9 mouse cellular contexts compared by ENCODE assay signal in genomic region chr8:47693119-47693518, GRCm38 (mm10). TPM values are rescaled to one million over a fixed set of nuclear protein-coding genes. Genes with fewer than 3 reads are reported as not detected.
DNase-seq lines count a peak whose midpoint lies in the region; TF ChIP-seq lines count a peak whose summit lies in the region.
"Had no signal": no experiment of that assay in that cellular context is flagged by ENCODE, and none has a peak within 500 bp of the region (broad histone marks: within the 10 kb centered on the region; RNA-seq: fewer than 3 reads in every experiment).

No protein-coding gene starts in this region.

- no peak overlapping the region for H3K4me2 ChIP-seq in CH12.LX (ENCODE audit: insufficient read depth, low read depth, poor library complexity, severe bottlenecking)
- H3K4me2 ChIP-seq: hindbrain, embryonic 15.5 days had no signal

- dilution Hi-C loops in CH12.LX (cut with MboI; ENCODE audit: extremely low pct_ligation_motif_present, extremely low pct_unique_long_range_greater_than_20kb, low sequenced_read_pairs), result no loop called here

- H3K27ac ChIP-seq in CH12.LX (ENCODE audit: insufficient read depth, low read depth), result no peak overlapping the region
- no peak overlapping the region for H3K27ac ChIP-seq in embryonic fibroblast, embryonic 13.5 days (ENCODE audit: insufficient read depth, low read length)
- H3K27ac ChIP-seq: hindbrain, embryonic 15.5 days had no signal

- no peaks in the 10 kb centered on the region for H3K36me3 ChIP-seq in CH12.LX (replicated peaks in 1 of 2; ENCODE audit: control insufficient read depth in 1 of 2, insufficient read depth in 1 of 2, low read length in 1 of 2)
- H3K36me3 ChIP-seq: hindbrain, embryonic 15.5 days had no signal

- peaks cover 3% of the 10 kb centered on the region for H3K27me3 ChIP-seq in CH12.LX (replicated peaks)

- peak; percentile 47 to 71 for TF ChIP-seq CTCF in CH12.LX (conservative IDR thresholded peaks at IDR 0.05 in 1 of 2, IDR thresholded peaks at IDR 0.05 in 1 of 2; ENCODE audit: low read depth in 2 of 2, low read length in 2 of 2)
- TF ChIP-seq CTCF in embryonic fibroblast, embryonic 13.5 days (IDR thresholded peaks at IDR 0.05; ENCODE audit: borderline replicate concordance, insufficient read depth, low read length), result 0 out of 2 replicates have a peak, but pooled peaks have one; percentile 21

- no peak for TF ChIP-seq EP300 in CH12.LX (IDR thresholded peaks at IDR 0.05; ENCODE audit: low read length)

- TF ChIP-seq RAD21 in CH12.LX (IDR thresholded peaks at IDR 0.05; ENCODE audit: low read depth, low read length), result peak; percentile 45

- no peak overlapping the region for H3K9ac ChIP-seq in CH12.LX (ENCODE audit: insufficient read depth, low read depth)
- H3K9ac ChIP-seq: hindbrain, embryonic 15.5 days had no signal

- peak; percentile 59 for DNase-seq in A20 (ENCODE audit: low read depth, low spot score)
- DNase-seq in CH12.LX (ENCODE audit: extremely low read depth), result peak; percentile 60
- peak; percentile 87 for DNase-seq in brain, adult 2 months (ENCODE audit: low read depth, low spot score)
- peak; percentile 88 to 98 for DNase-seq in kidney, postnatal 25 days
- DNase-seq in lung, postnatal 10 days, result peak; percentile 89
- peak; percentile 97 for DNase-seq in right cerebral cortex, postnatal 4 days
- peak; percentile 42 to 87 for DNase-seq in urinary bladder, postnatal 4 days (ENCODE audit: low spot score in 2 of 2)

- peaks cover 16% of the 10 kb centered on the region for H3K9me3 ChIP-seq in CH12.LX (replicated peaks; ENCODE audit: low read length)

- in situ Hi-C loops in CH12.LX (cut with MboI; ENCODE audit: low pct_ligation_motif_present, low pct_unique_long_range_greater_than_20kb, low sequenced_read_pairs), result loop anchor here (25.0 kb wide), 1 partner anchor 306 kb away; no protein-coding TSS in a partner anchor

- no peaks in the 10 kb centered on the region for H3K79me2 ChIP-seq in CH12.LX (replicated peaks; ENCODE audit: control insufficient read depth, extremely low read depth, insufficient read depth, poor library complexity, severe bottlenecking)

- TF ChIP-seq POLR2A in CH12.LX (IDR thresholded peaks at IDR 0.05; ENCODE audit: low read depth, low read length), result no peak
- TF ChIP-seq POLR2A in embryonic fibroblast, embryonic 13.5 days (IDR thresholded peaks at IDR 0.05; ENCODE audit: low read depth, low read length), result no peak

- peaks cover 2 to 10% of the 10 kb centered on the region in 2 experiments; a peak in 3 of 4 replicates for H3K4me1 ChIP-seq in CH12.LX (ENCODE audit: control insufficient read depth in 1 of 2, insufficient read depth in 2 of 2)
- H3K4me1 ChIP-seq in embryonic fibroblast, embryonic 13.5 days (ENCODE audit: control insufficient read depth, insufficient read depth, low read length), result no peaks in the 10 kb centered on the region

- H3K4me3 ChIP-seq in CH12.LX (replicated peaks in 1 of 3; ENCODE audit: low read depth in 2 of 3, low read length in 2 of 3, poor library complexity in 1 of 3), result no peak overlapping the region
- no peak overlapping the region for H3K4me3 ChIP-seq in embryonic fibroblast, embryonic 13.5 days (ENCODE audit: insufficient read depth, low read length)
- H3K4me3 ChIP-seq: hindbrain, embryonic 15.5 days had no signal

TF ChIP-seq in CH12.LX, 34 proteins besides CTCF, POLR2A, EP300 and RAD21:
- TF ChIP-seq NRF1 (IDR thresholded peaks at IDR 0.05; ENCODE audit: low read depth, low read length) (no peak), KAT2A (IDR thresholded peaks at IDR 0.05; ENCODE audit: insufficient replicate concordance, low read length) (no peak), TCF12 (IDR thresholded peaks at IDR 0.05; ENCODE audit: low read depth, low read length) (no peak), USF1 (IDR thresholded peaks at IDR 0.05; ENCODE audit: low read depth, low read length) (no peak), ZNF384 (IDR thresholded peaks at IDR 0.05; ENCODE audit: low read depth, low read length) (no peak), SMC3 (IDR thresholded peaks at IDR 0.05; ENCODE audit: low read depth, low read length) (peak; percentile 64), MAZ (IDR thresholded peaks at IDR 0.05; ENCODE audit: low read depth, low read length) (no peak)

RNA-seq across cellular contexts. Expression of gene Ing2, which starts 17.8 kb away (rescaled TPM):
- total RNA-seq in CH12.LX (2012; rRNA removed), result 5.9 and 7.2 TPM in 2 replicates
- total RNA-seq in CH12.LX (2014; rRNA removed), result 16.8 and 21.4 TPM in 2 replicates
- polyA plus RNA-seq in CH12.LX (2012; ENCODE audit: insufficient read length, low read depth), result 22.0 and 25.1 TPM in 2 replicates
- polyA plus RNA-seq in embryonic fibroblast, embryonic 13.5 days (2011; ENCODE audit: insufficient read length, low read depth, missing spikeins), result 18.9 and 24.4 TPM in 2 replicates

RNA-seq across cellular contexts. Expression of gene Cdkn2aip, which starts 20.6 kb away (rescaled TPM):
- total RNA-seq in CH12.LX (2012; rRNA removed) (6.7 and 8.7 TPM in 2 replicates), CH12.LX (2014; rRNA removed) (14.7 and 15.5 TPM in 2 replicates)
- polyA plus RNA-seq in CH12.LX (2012; ENCODE audit: insufficient read length, low read depth), result 6.9 and 7.1 TPM in 2 replicates
- polyA plus RNA-seq in embryonic fibroblast, embryonic 13.5 days (2011; ENCODE audit: insufficient read length, low read depth, missing spikeins), result 9.8 and 10.4 TPM in 2 replicates
